Mouse (Mus musculus) liver, embryonic 12.5 days (tissue): ENCODE results near the gene Efna5. TPM values are rescaled to one million over a fixed set of nuclear protein-coding genes. Genes with fewer than 3 reads are reported as not detected.

Experiments used
- ATAC-seq: fragments of 200-750 bp; cut with Nextera tagmentation; 2 replicates; pipeline ENCODE4 v1.8.0; 2017; ENCODE audit warnings: moderate number of reproducible peaks, mild to moderate bottlenecking, moderate library complexity
- H3K27ac ChIP-seq: fragments of 300-500 bp; sonication (generic); 2 replicates; pipeline ENCODE4 v1.5.1; 2016; ENCODE audit warnings: mild to moderate bottlenecking
- H3K27me3 ChIP-seq: fragments of 300-500 bp; sonication (generic); replicated peaks from 2 replicates; pipeline ENCODE4 v1.6.1; 2016; ENCODE audit warnings: mild to moderate bottlenecking, moderate library complexity
- H3K36me3 ChIP-seq: fragments of 300-500 bp; sonication (generic); 2 replicates; pipeline ENCODE4 v1.6.1; 2016; ENCODE audit warnings: mild to moderate bottlenecking, moderate library complexity
- H3K4me1 ChIP-seq: fragments of 300-500 bp; sonication (generic); 2 replicates; pipeline ENCODE4 v1.6.1; 2016
- H3K4me2 ChIP-seq: fragments of 300-500 bp; sonication (generic); 2 replicates; pipeline ENCODE4 v1.6.1; 2016; ENCODE audit warnings: mild to moderate bottlenecking, moderate library complexity
- H3K4me3 ChIP-seq: fragments of 300-500 bp; sonication (generic); 2 replicates; pipeline ENCODE4 v1.5.1; 2016; ENCODE audit warnings: mild to moderate bottlenecking, moderate library complexity
- H3K9ac ChIP-seq: fragments of 300-500 bp; sonication (generic); 2 replicates; pipeline ENCODE4 v1.6.1; 2016; ENCODE audit warnings: mild to moderate bottlenecking, moderate library complexity
- H3K9me3 ChIP-seq: fragments of 300-500 bp; sonication (generic); replicated peaks from 2 replicates; pipeline ENCODE4 v1.6.1; 2016; ENCODE audit warnings: mild to moderate bottlenecking, moderate library complexity
- WGBS: fragments of 180-500 bp; shearing (Covaris S2); methylation state at CpG from one replicate; pipeline ENCODE4 v1.1.7; 2016; ENCODE audit not compliant: insufficient replicate concordance; 5-methylcytosine and 5-hydroxymethylcytosine counted together
- polyA plus RNA-seq: library from polyadenylated mRNA; unstranded; fragments of >200 nt; fragmentation: Nextera tagmentation; extraction: Ambion mirVana; gene quantifications from 2 replicates; pipeline ENCODE4 v1.2.1, GENCODE M21; 2016

The Efna5 gene
- polyA plus RNA-seq, 1 experiment from 2014 or later = 4.4 TPM

GRCm38 (mm10) chr17:62879526-62880310 lies 1.4 kb downstream of the Efna5 start:
- Histone ChIP-seq H3K9ac (peak overlapping the region; percentile 35), H3K36me3 (no peaks in the 10 kb centered on the region), H3K4me2 (peak overlapping the region; percentile 69), H3K9me3 (no peaks in the 10 kb centered on the region), H3K4me1 (peaks cover 16% of the 10 kb centered on the region; the same call in 1 of the 2 replicates), H3K27ac (no peak overlapping the region), H3K4me3 (peak overlapping the region; percentile 57), H3K27me3 (peaks cover 64% of the 10 kb centered on the region)
- no peak for ATAC-seq
- under 1% methylated on average over 45 of the region's 45 CpGs for WGBS

GRCm38 (mm10) chr17:62875727-62876126 lies 5.4 kb downstream of the Efna5 start:
- Histone ChIP-seq H3K36me3 (no peaks in the 10 kb centered on the region), H3K4me3 (no peak overlapping the region), H3K4me1 (0 out of 2 replicates have a peak, but pooled peaks cover 6% of the 10 kb centered on the region), H3K9ac (no peak overlapping the region), H3K9me3 (no peaks in the 10 kb centered on the region), H3K4me2 (no peak overlapping the region), H3K27me3 (peaks cover 27% of the 10 kb centered on the region), H3K27ac (no peak overlapping the region)
- 4% methylated on average over 3 of the region's 3 CpGs for WGBS
- ATAC-seq = no peak

- Histone ChIP-seq H3K4me2 (no peak overlapping the region), H3K4me1 (no peaks in the 10 kb centered on the region), H3K27ac (no peak overlapping the region), H3K9ac (no peak overlapping the region), H3K36me3 (no peaks in the 10 kb centered on the region), H3K9me3 (no peaks in the 10 kb centered on the region), H3K4me3 (no peak overlapping the region), H3K27me3 (no peaks in the 10 kb centered on the region)
- no peak for ATAC-seq
- 53% methylated on average over 3 of the region's 3 CpGs for WGBS
Measured at GRCm38 (mm10) chr17:62871928-62872327, 9.2 kb downstream of the Efna5 start.

GRCm38 (mm10) chr17:62871191-62871590 lies 9.9 kb downstream of the Efna5 start:
- Histone ChIP-seq H3K36me3 (no peaks in the 10 kb centered on the region), H3K4me2 (no peak overlapping the region), H3K4me3 (no peak overlapping the region), H3K9me3 (no peaks in the 10 kb centered on the region), H3K27me3 (no peaks in the 10 kb centered on the region), H3K27ac (no peak overlapping the region), H3K4me1 (no peaks in the 10 kb centered on the region), H3K9ac (no peak overlapping the region)
- no peak for ATAC-seq
- WGBS = 68% methylated on average over 5 of the region's 5 CpGs

GRCm38 (mm10) chr17:62870446-62870845 lies 10.7 kb downstream of the Efna5 start:
- Histone ChIP-seq H3K4me1 (no peaks in the 10 kb centered on the region), H3K9me3 (no peaks in the 10 kb centered on the region), H3K27me3 (no peaks in the 10 kb centered on the region), H3K27ac (no peak overlapping the region), H3K36me3 (no peaks in the 10 kb centered on the region), H3K9ac (no peak overlapping the region), H3K4me3 (no peak overlapping the region), H3K4me2 (no peak overlapping the region)
- no peak for ATAC-seq
- WGBS = 66% methylated on average over 5 of the region's 5 CpGs

- Histone ChIP-seq H3K4me2 (no peak overlapping the region), H3K4me3 (no peak overlapping the region), H3K4me1 (no peaks in the 10 kb centered on the region), H3K27ac (no peak overlapping the region), H3K27me3 (no peaks in the 10 kb centered on the region), H3K36me3 (no peaks in the 10 kb centered on the region), H3K9ac (no peak overlapping the region), H3K9me3 (no peaks in the 10 kb centered on the region)
- WGBS = 77% methylated on average over 8 of the region's 8 CpGs
- no peak for ATAC-seq
Measured at GRCm38 (mm10) chr17:62864966-62865365, 16.2 kb downstream of the Efna5 start.

GRCm38 (mm10) chr17:62863004-62863403 lies 18.1 kb downstream of the Efna5 start:
- H3K36me3 ChIP-seq = no peaks in the 10 kb centered on the region
- no peaks in the 10 kb centered on the region for H3K27me3 ChIP-seq
- 57% methylated on average over 3 of the region's 3 CpGs for WGBS
- H3K9ac ChIP-seq = no peak overlapping the region
- 0 out of 2 replicates have a peak overlapping the region, but pooled peaks have one; percentile 10 for H3K27ac ChIP-seq
- no peaks in the 10 kb centered on the region for H3K4me1 ChIP-seq
- H3K4me2 ChIP-seq = no peak overlapping the region
- no peak overlapping the region for H3K4me3 ChIP-seq
- no peak for ATAC-seq
- no peaks in the 10 kb centered on the region for H3K9me3 ChIP-seq

GRCm38 (mm10) chr17:62862298-62862999 lies 18.7 kb downstream of the Efna5 start:
- Histone ChIP-seq H3K4me3 (no peak overlapping the region), H3K27me3 (no peaks in the 10 kb centered on the region), H3K36me3 (no peaks in the 10 kb centered on the region), H3K27ac (0 out of 2 replicates have a peak overlapping the region, but pooled peaks have one; percentile 10), H3K4me1 (no peaks in the 10 kb centered on the region), H3K9me3 (no peaks in the 10 kb centered on the region), H3K9ac (no peak overlapping the region), H3K4me2 (0 out of 2 replicates have a peak overlapping the region, but pooled peaks have one; percentile 12)
- 53% methylated on average over 12 of the region's 12 CpGs for WGBS
- ATAC-seq = 0 out of 2 replicates have a peak, but pooled peaks have one; percentile 13

GRCm38 (mm10) chr17:62857275-62857674 lies 23.8 kb downstream of the Efna5 start:
- no peak for ATAC-seq
- H3K4me2 ChIP-seq = no peak overlapping the region
- H3K4me1 ChIP-seq = no peaks in the 10 kb centered on the region
- H3K9me3 ChIP-seq = no peaks in the 10 kb centered on the region
- no peak overlapping the region for H3K4me3 ChIP-seq
- no peaks in the 10 kb centered on the region for H3K27me3 ChIP-seq
- 34% methylated on average over 8 of the region's 8 CpGs for WGBS
- no peaks in the 10 kb centered on the region for H3K36me3 ChIP-seq
- no peak overlapping the region for H3K9ac ChIP-seq
- H3K27ac ChIP-seq = no peak overlapping the region

- Histone ChIP-seq H3K27me3 (no peaks in the 10 kb centered on the region), H3K4me2 (0 out of 2 replicates have a peak overlapping the region, but pooled peaks have one; percentile 2), H3K36me3 (no peaks in the 10 kb centered on the region), H3K27ac (no peak overlapping the region), H3K4me1 (no peaks in the 10 kb centered on the region), H3K9ac (no peak overlapping the region), H3K9me3 (no peaks in the 10 kb centered on the region), H3K4me3 (no peak overlapping the region)
- no peak for ATAC-seq
- WGBS = 39% methylated on average over 6 of the region's 6 CpGs
Measured at GRCm38 (mm10) chr17:62853741-62854140, 27.4 kb downstream of the Efna5 start.

- ATAC-seq = no peak
- Histone ChIP-seq H3K4me2 (0 out of 2 replicates have a peak overlapping the region, but pooled peaks have one; percentile 2), H3K27ac (no peak overlapping the region), H3K27me3 (no peaks in the 10 kb centered on the region), H3K36me3 (no peaks in the 10 kb centered on the region), H3K4me1 (no peaks in the 10 kb centered on the region), H3K4me3 (no peak overlapping the region), H3K9me3 (no peaks in the 10 kb centered on the region), H3K9ac (no peak overlapping the region)
- WGBS = 14% methylated on average over 3 of the region's 3 CpGs
Measured at GRCm38 (mm10) chr17:62852822-62853608, 28.1 kb downstream of the Efna5 start.
